Mouse (Mus musculus): ENCODE measurements around the gene Maml3. TPM values are rescaled to one million over a fixed set of nuclear protein-coding genes. Genes with fewer than 3 reads are reported as not detected.
A peak's percentile ranks its signal among the peaks of the same experiment; 100 is the strongest.

Maml3 gene
- polyA plus RNA-seq, 1 experiment: 4.8 TPM

GRCm38 (mm10) chr3:51748436-51749376 lies 356.2 kb downstream of the Maml3 start:
- DNase-seq (ENCODE audit: low spot score): no peak

GRCm38 (mm10) chr3:51746816-51747215 lies 358.1 kb downstream of the Maml3 start:
- DNase-seq (ENCODE audit: low spot score): no peak

- DNase-seq (ENCODE audit: low spot score): no peak
Observed at GRCm38 (mm10) chr3:51745162-51745561, 359.7 kb downstream of the Maml3 start.

- DNase-seq (ENCODE audit: low spot score): no peak
Observed at GRCm38 (mm10) chr3:51744339-51744759, 360.5 kb downstream of the Maml3 start.

- DNase-seq (ENCODE audit: low spot score): no peak
Observed at GRCm38 (mm10) chr3:51742405-51742804, 362.5 kb downstream of the Maml3 start.

- no peak for DNase-seq (ENCODE audit: low spot score)
Observed at GRCm38 (mm10) chr3:51741824-51742223, 363.1 kb downstream of the Maml3 start.

- DNase-seq (ENCODE audit: low spot score): no peak
Observed at GRCm38 (mm10) chr3:51739835-51740112, 365.1 kb downstream of the Maml3 start.

- DNase-seq (ENCODE audit: low spot score): peak; percentile 27
Observed at GRCm38 (mm10) chr3:51739049-51739834, 365.6 kb downstream of the Maml3 start.

- no peak for DNase-seq (ENCODE audit: low spot score)
Observed at GRCm38 (mm10) chr3:51733685-51734084, 371.2 kb downstream of the Maml3 start.

- no peak for DNase-seq (ENCODE audit: low spot score)
Observed at GRCm38 (mm10) chr3:51731949-51732636, 372.8 kb downstream of the Maml3 start.

GRCm38 (mm10) chr3:51730662-51731061 lies 374.2 kb downstream of the Maml3 start:
- no peak for DNase-seq (ENCODE audit: low spot score)

GRCm38 (mm10) chr3:51729109-51729918 lies 375.6 kb downstream of the Maml3 start:
- DNase-seq (ENCODE audit: low spot score): no peak

GRCm38 (mm10) chr3:51728456-51728855 lies 376.4 kb downstream of the Maml3 start:
- no peak for DNase-seq (ENCODE audit: low spot score)

- no peak for DNase-seq (ENCODE audit: low spot score)
Observed at GRCm38 (mm10) chr3:51727968-51728367, 376.9 kb downstream of the Maml3 start.

GRCm38 (mm10) chr3:51727487-51727886 lies 377.4 kb downstream of the Maml3 start:
- DNase-seq (ENCODE audit: low spot score): no peak

GRCm38 (mm10) chr3:51726257-51726656 lies 378.6 kb downstream of the Maml3 start:
- no peak for DNase-seq (ENCODE audit: low spot score)

GRCm38 (mm10) chr3:51719982-51720381 lies 384.9 kb downstream of the Maml3 start:
- no peak for DNase-seq (ENCODE audit: low spot score)

- no peak for DNase-seq (ENCODE audit: low spot score)
Observed at GRCm38 (mm10) chr3:51719373-51719772, 385.5 kb downstream of the Maml3 start.

- no peak for DNase-seq (ENCODE audit: low spot score)
Observed at GRCm38 (mm10) chr3:51717909-51718308, 387.0 kb downstream of the Maml3 start.

GRCm38 (mm10) chr3:51717455-51717854 lies 387.4 kb downstream of the Maml3 start:
- DNase-seq (ENCODE audit: low spot score): no peak

- no peak for DNase-seq (ENCODE audit: low spot score)
Observed at GRCm38 (mm10) chr3:51714469-51714868, 390.4 kb downstream of the Maml3 start.

Data from urinary bladder, adult 2 months (tissue).